Mouse (Mus musculus): ENCODE measurements around the gene Snorc. TPM values are rescaled to one million over a fixed set of nuclear protein-coding genes. Genes with fewer than 3 reads are reported as not detected.
"Not testable (repeated sequence)": the region's sequence is repeated elsewhere in the genome, so short reads cannot be mapped to it uniquely, and the experiment has no call there.

The Snorc gene
- 0.25 and 0.34 TPM in 2 replicates for polyA plus RNA-seq (2015; fragmentation: Nextera tagmentation; extraction: Ambion mirVana)

DNA sequence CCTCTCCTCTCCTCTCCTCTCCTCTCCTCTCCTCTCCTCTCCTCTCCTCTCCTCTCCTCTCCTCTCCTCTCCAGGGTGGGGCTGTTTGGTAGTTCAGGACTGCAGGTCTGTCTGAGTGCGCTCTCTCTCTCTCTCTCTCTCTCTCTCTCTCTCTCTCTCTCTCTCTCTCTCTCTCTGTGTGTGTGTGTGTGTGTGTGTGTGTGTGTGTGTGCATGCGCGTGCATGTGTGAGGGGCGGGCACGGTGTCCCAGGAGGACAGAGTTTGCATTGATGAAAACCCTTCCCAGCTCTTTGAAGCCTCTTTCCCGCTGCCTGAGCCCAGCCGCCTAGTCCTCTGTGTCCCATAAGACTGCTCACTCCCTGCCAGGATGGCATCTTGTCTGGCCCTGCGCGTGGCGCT, at the start of gene Snorc:
TSS of gene Snorc (plus strand) at position 301 of the 400 bp plus-strand sequence.
- DNase-seq; H3K4me3 ChIP-seq (ENCODE audit: low read depth, low read length); H3K9me3 ChIP-seq (ENCODE audit: low read length); H3K27ac ChIP-seq (ENCODE audit: low read depth); H3K36me3 ChIP-seq (replicated peaks; ENCODE audit: insufficient read depth, low read length); ATAC-seq; H3K9ac ChIP-seq (replicated peaks); H3K4me1 ChIP-seq (ENCODE audit: insufficient read depth); H3K27me3 ChIP-seq (ENCODE audit: insufficient read depth, low read length); H3K4me2 ChIP-seq (ENCODE audit: low read depth, low read length): not testable (repeated sequence)
- 67% methylated on average over 10 of the region's 10 CpGs for WGBS (ENCODE audit: insufficient replicate concordance)

DNA sequence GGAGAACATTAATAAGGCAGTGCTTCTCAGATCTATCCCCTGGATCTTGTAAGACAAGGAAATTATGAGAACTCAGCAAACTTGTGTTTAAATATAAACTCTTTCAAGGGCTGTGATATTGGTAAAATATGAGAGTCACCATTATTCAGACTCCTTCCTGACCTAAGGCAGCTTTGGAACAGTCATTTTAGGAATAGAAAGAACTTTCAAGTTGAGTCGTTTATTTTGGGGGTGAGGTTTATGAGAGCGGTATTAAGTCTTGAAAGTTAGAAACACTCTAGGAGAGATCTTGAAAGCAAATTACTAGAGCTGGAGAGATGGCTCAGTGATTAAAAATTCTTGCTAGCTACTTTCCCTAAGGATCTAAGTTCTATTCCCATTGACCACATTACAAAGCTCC, 34.9 kb upstream of the Snorc start:
- H3K4me2 ChIP-seq (ENCODE audit: low read depth, low read length), result no peak overlapping the region
- no peak for ATAC-seq
- no peaks in the 10 kb centered on the region for H3K27me3 ChIP-seq (ENCODE audit: insufficient read depth, low read length)
- peaks cover 68% of the 10 kb centered on the region for H3K36me3 ChIP-seq (replicated peaks; ENCODE audit: insufficient read depth, low read length)
- H3K4me1 ChIP-seq (ENCODE audit: insufficient read depth), result no peaks in the 10 kb centered on the region
- no peak overlapping the region for H3K4me3 ChIP-seq (ENCODE audit: low read depth, low read length)
- WGBS (ENCODE audit: insufficient replicate concordance), result 91% methylated on average over 2 of the region's 2 CpGs
- DNase-seq, result no peak
- TF ChIP-seq CTCF (IDR thresholded peaks at IDR 0.05; ENCODE audit: low read depth), result no peak
- no peak for TF ChIP-seq EP300 (IDR thresholded peaks at IDR 0.05; ENCODE audit: low read depth)
- no peak overlapping the region for H3K27ac ChIP-seq (ENCODE audit: low read depth)
- no peak overlapping the region for H3K9ac ChIP-seq (replicated peaks)
- no peaks in the 10 kb centered on the region for H3K9me3 ChIP-seq (ENCODE audit: low read length)

DNA sequence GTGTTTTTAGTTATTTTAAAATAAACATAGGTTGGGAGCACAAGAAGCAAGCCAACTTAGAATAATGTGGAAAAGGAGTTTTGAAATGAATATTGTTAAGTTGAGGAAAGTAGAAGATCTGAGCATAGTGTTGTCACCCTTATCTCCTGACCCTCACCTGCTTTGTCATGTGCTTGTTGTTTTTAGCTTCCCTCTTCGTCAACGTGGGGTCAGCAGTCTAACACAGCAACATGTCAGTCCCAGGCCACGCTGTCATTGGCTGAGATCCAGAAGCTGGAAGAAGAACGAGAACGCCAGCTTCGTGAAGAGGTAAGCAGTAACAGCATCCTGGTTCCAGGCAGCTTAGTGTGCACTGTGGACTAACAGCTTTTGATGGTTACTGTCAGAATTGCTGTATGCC, 33.5 kb upstream of the Snorc start:
- peaks cover 72% of the 10 kb centered on the region for H3K36me3 ChIP-seq (replicated peaks; ENCODE audit: insufficient read depth, low read length)
- H3K27ac ChIP-seq (ENCODE audit: low read depth), result peak overlapping the region; percentile 22; the same call in 1 of the 2 replicates
- WGBS (ENCODE audit: insufficient replicate concordance), result 63% methylated on average over 6 of the region's 6 CpGs
- TF ChIP-seq EP300 (IDR thresholded peaks at IDR 0.05; ENCODE audit: low read depth) (no peak), CTCF (IDR thresholded peaks at IDR 0.05; ENCODE audit: low read depth) (no peak)
- H3K27me3 ChIP-seq (ENCODE audit: insufficient read depth, low read length), result no peaks in the 10 kb centered on the region
- H3K9ac ChIP-seq (replicated peaks), result no peak overlapping the region
- no peak overlapping the region for H3K4me2 ChIP-seq (ENCODE audit: low read depth, low read length)
- peak; percentile 57; the same call in 1 of the 2 replicates for ATAC-seq
- no peaks in the 10 kb centered on the region for H3K4me1 ChIP-seq (ENCODE audit: insufficient read depth)
- peak; percentile 18 for DNase-seq
- H3K4me3 ChIP-seq (ENCODE audit: low read depth, low read length), result no peak overlapping the region
- no peaks in the 10 kb centered on the region for H3K9me3 ChIP-seq (ENCODE audit: low read length)

DNA sequence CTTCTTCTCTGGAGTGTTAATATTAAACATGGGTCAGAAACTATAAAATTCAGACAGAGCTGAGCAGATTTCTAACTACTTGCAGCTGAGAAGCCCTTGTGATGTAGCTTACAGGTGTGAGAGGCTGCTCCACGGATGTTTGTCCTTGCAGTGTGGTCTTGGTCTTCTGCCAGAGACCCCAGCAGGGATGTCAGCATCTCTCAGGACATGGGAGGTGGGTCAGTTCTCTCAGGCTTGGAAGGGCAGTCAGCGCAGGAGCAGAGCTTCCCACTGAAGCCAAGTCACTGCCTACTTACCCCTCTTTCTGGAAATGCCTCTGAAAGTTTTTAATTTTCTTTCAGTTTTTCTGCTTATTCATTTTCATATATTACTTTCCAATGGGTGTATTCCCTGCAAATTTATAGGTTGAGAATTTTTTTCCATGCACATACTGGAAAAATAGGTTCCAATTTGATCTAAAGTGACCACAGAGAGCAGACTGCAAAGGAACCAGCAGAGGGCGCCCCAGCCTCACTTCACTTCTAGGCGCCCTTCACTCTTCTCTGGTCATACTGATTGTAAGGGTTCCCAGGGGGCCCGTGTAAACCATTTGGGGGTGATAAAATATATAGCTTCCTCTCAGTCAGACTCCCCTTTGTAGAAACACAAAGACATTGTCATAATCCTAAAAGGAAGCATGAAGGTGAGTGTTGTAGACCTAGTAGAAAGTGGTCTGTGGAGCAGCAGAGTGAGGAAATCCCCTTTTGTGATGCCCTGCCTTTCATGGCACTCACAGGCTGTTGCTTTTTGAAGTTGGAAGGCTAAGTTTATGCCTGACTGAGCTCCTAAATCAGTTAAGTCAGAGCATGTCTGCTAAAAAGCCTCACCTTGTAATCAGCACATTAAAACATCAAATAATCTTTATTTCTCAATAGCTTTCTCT, 22.6 kb upstream of the Snorc start:
- ATAC-seq, result no peak
- DNase-seq, result peak; percentile 70
- TF ChIP-seq EP300 (IDR thresholded peaks at IDR 0.05; ENCODE audit: low read depth) (no peak), CTCF (IDR thresholded peaks at IDR 0.05; ENCODE audit: low read depth) (peak; percentile 77)
- Histone ChIP-seq H3K4me2 (ENCODE audit: low read depth, low read length) (no peak overlapping the region), H3K9me3 (ENCODE audit: low read length) (no peaks in the 10 kb centered on the region), H3K4me1 (ENCODE audit: insufficient read depth) (no peaks in the 10 kb centered on the region), H3K4me3 (ENCODE audit: low read depth, low read length) (no peak overlapping the region), H3K27ac (ENCODE audit: low read depth) (no peak overlapping the region), H3K27me3 (ENCODE audit: insufficient read depth, low read length) (no peaks in the 10 kb centered on the region), H3K9ac (replicated peaks) (no peak overlapping the region), H3K36me3 (replicated peaks; ENCODE audit: insufficient read depth, low read length) (peaks cover 75% of the 10 kb centered on the region)
- WGBS (ENCODE audit: insufficient replicate concordance), result 42% methylated on average over 5 of the region's 5 CpGs

DNA sequence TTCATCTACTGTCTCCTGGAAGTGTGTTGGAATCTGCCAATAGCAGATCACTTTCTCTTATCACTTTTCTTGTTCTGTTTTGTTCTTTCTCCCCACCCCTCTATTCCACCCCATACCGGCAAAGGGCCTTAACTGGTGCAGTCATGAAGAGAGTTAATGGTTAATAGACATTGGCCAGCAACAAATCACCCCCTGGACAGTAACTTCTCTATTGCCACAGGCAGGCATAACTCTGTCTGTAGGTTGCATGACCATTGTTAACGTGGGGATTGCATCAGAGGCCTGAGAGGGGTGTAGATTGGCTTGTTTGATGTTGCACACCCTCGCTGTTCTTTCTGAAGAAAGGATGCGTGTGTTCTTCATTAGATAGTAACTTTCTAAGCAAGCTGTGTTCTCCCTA, 20.6 kb upstream of the Snorc start:
- Histone ChIP-seq H3K9me3 (ENCODE audit: low read length) (no peaks in the 10 kb centered on the region), H3K27me3 (ENCODE audit: insufficient read depth, low read length) (no peaks in the 10 kb centered on the region), H3K9ac (replicated peaks) (no peak overlapping the region), H3K4me3 (ENCODE audit: low read depth, low read length) (no peak overlapping the region), H3K27ac (ENCODE audit: low read depth) (no peak overlapping the region), H3K4me1 (ENCODE audit: insufficient read depth) (no peaks in the 10 kb centered on the region), H3K4me2 (ENCODE audit: low read depth, low read length) (no peak overlapping the region), H3K36me3 (replicated peaks; ENCODE audit: insufficient read depth, low read length) (peaks cover 60% of the 10 kb centered on the region)
- WGBS (ENCODE audit: insufficient replicate concordance), result 59% methylated on average over 4 of the region's 4 CpGs
- TF ChIP-seq EP300 (IDR thresholded peaks at IDR 0.05; ENCODE audit: low read depth), result no peak
- TF ChIP-seq CTCF (IDR thresholded peaks at IDR 0.05; ENCODE audit: low read depth), result no peak
- no peak for DNase-seq
- peak; percentile 75 for ATAC-seq

DNA sequence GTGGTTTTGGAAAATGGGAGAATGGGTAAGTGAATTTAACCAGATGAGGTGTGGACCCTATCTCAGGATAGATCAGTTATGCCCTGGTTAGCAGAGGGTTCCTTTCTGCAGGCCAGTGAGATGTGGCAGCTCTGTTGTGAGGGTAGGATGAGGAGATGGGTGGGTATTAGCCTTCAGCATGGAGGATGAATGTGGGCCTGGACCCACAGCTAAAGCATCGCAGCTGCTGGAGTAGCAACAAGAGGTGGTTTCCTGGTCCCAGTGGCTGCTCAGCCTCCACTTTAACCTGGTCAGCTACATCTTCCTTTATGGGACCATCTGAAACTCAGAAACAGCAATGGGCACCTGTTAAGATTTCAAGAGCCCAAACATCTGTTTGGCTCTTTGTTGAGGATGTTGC, 13.6 kb upstream of the Snorc start:
- Histone ChIP-seq H3K4me2 (ENCODE audit: low read depth, low read length) (no peak overlapping the region), H3K9ac (replicated peaks) (no peak overlapping the region), H3K4me1 (ENCODE audit: insufficient read depth) (no peaks in the 10 kb centered on the region), H3K27ac (ENCODE audit: low read depth) (no peak overlapping the region), H3K36me3 (replicated peaks; ENCODE audit: insufficient read depth, low read length) (0 out of 2 replicates have a peak, but pooled peaks cover 4% of the 10 kb centered on the region), H3K27me3 (ENCODE audit: insufficient read depth, low read length) (no peaks in the 10 kb centered on the region), H3K4me3 (ENCODE audit: low read depth, low read length) (no peak overlapping the region), H3K9me3 (ENCODE audit: low read length) (no peaks in the 10 kb centered on the region)
- no peak for TF ChIP-seq CTCF (IDR thresholded peaks at IDR 0.05; ENCODE audit: low read depth)
- TF ChIP-seq EP300 (IDR thresholded peaks at IDR 0.05; ENCODE audit: low read depth), result no peak
- ATAC-seq (no peak), DNase-seq (no peak)
- WGBS (ENCODE audit: insufficient replicate concordance), result 84% methylated on average over 1 of the region's 1 CpGs

Data from liver, postnatal 0 days (tissue).